In genomic region chrX:159772137-159772536, GRCm38 (mm10) we compare ENCODE assay signal across 19 mouse cellular contexts.
DNase-seq lines count a peak whose midpoint lies in the region; ATAC-seq lines count a peak whose summit lies in the region.
"Had no signal": no experiment of that assay in that cellular context is flagged by ENCODE, and none has a peak within 500 bp of the region (broad histone marks: within the 10 kb centered on the region; RNA-seq: fewer than 3 reads in every experiment).

No protein-coding gene starts in this region.

- H3K4me3 ChIP-seq in heart, embryonic 11.5 days (ENCODE audit: low read depth, low read length) = no peak overlapping the region
- H3K4me3 ChIP-seq: embryonic facial prominence, embryonic 10.5 days; forebrain, embryonic 13.5 days; heart, embryonic 10.5 days; hindbrain, embryonic 10.5 days; hindbrain, embryonic 15.5 days; intestine, embryonic 15.5 days had no signal

- H3K4me1 ChIP-seq in heart, embryonic 11.5 days (ENCODE audit: control insufficient read depth, insufficient read depth, low read length) = no peaks in the 10 kb centered on the region
- H3K4me1 ChIP-seq: embryonic facial prominence, embryonic 10.5 days; forebrain, embryonic 13.5 days; heart, embryonic 10.5 days; hindbrain, embryonic 10.5 days; hindbrain, embryonic 15.5 days; intestine, embryonic 15.5 days had no signal

- no peak overlapping the region for H3K9ac ChIP-seq in heart, embryonic 11.5 days (ENCODE audit: low read depth, low read length)
- H3K9ac ChIP-seq: forebrain, embryonic 13.5 days; hindbrain, embryonic 15.5 days; intestine, embryonic 15.5 days had no signal

- WGBS in heart, embryonic 11.5 days (ENCODE audit: insufficient replicate concordance) = 67% methylated on average over 4 of the region's 4 CpGs

- H3K36me3 ChIP-seq in splenic B cell, adult 2 months (ENCODE audit: control insufficient read depth, insufficient read depth, low read length, poor library complexity, severe bottlenecking) = no peaks in the 10 kb centered on the region
- H3K36me3 ChIP-seq in heart, embryonic 11.5 days (ENCODE audit: control insufficient read depth, insufficient read depth, low read length) = no peaks in the 10 kb centered on the region
- H3K36me3 ChIP-seq: embryonic facial prominence, embryonic 10.5 days; heart, embryonic 10.5 days; hindbrain, embryonic 10.5 days; hindbrain, embryonic 15.5 days; intestine, embryonic 15.5 days had no signal

- peak; percentile 36 for DNase-seq in CD4-positive, CD25-positive, alpha-beta regulatory T cell, adult 2 months (ENCODE audit: low read depth, low spot score)
- peak; percentile 22 for DNase-seq in induced T-regulatory cell, adult 2 months (ENCODE audit: low read depth)
- DNase-seq in splenic B cell, adult 2 months (ENCODE audit: low read depth, low spot score) = peak; percentile 56
- no peak for DNase-seq in right cerebral cortex, postnatal 25 days
- DNase-seq: adrenal gland, adult 2 months; adrenal gland, postnatal 25 days; cerebellum, adult 2 months; cerebellum, postnatal 10 days; gastrocnemius, postnatal 36 days; heart, adult 11 months had no signal

- no peak overlapping the region for H3K27ac ChIP-seq in heart, embryonic 11.5 days (ENCODE audit: low read depth, low read length)
- H3K27ac ChIP-seq: embryonic facial prominence, embryonic 10.5 days; forebrain, embryonic 13.5 days; heart, embryonic 10.5 days; hindbrain, embryonic 10.5 days; hindbrain, embryonic 15.5 days; intestine, embryonic 15.5 days had no signal

- peak; percentile 74 for ATAC-seq in CD4-positive, CD25-positive, alpha-beta regulatory T cell, adult 4 months
- no peak for ATAC-seq in heart, embryonic 11.5 days (replicated peaks; ENCODE audit: insufficient number of reproducible peaks, low FRiP score, low TSS enrichment)
- ATAC-seq: forebrain, embryonic 13.5 days; intestine, embryonic 15.5 days; Patski had no signal

- H3K9me3 ChIP-seq in heart, embryonic 11.5 days (replicated peaks; ENCODE audit: control insufficient read depth, low read length) = no peaks in the 10 kb centered on the region
- H3K9me3 ChIP-seq: embryonic facial prominence, embryonic 10.5 days; forebrain, embryonic 13.5 days; heart, embryonic 10.5 days; hindbrain, embryonic 10.5 days; hindbrain, embryonic 15.5 days; intestine, embryonic 15.5 days had no signal

- H3K4me2 ChIP-seq in heart, embryonic 11.5 days = no peak overlapping the region
- H3K4me2 ChIP-seq: forebrain, embryonic 13.5 days; hindbrain, embryonic 15.5 days; intestine, embryonic 15.5 days had no signal

- H3K27me3 ChIP-seq in splenic B cell, adult 2 months (ENCODE audit: control insufficient read depth, insufficient read depth, low read length, poor library complexity, severe bottlenecking) = no peaks in the 10 kb centered on the region
- no peaks in the 10 kb centered on the region for H3K27me3 ChIP-seq in heart, embryonic 11.5 days (ENCODE audit: control insufficient read depth, insufficient read depth, low read length)
- H3K27me3 ChIP-seq: hindbrain, embryonic 15.5 days; intestine, embryonic 15.5 days had no signal
